Mouse (Mus musculus): ENCODE measurements at regions not wholly inside any gene's neighbourhood (a gene's known extent, or its start where the extent isn't known, plus 50 kb on each side); places are given as distances from the start of the nearest gene placed in this dataset.

- TF ChIP-seq CTCF (IDR thresholded peaks at IDR 0.05; ENCODE audit: low read depth) (no peak), EP300 (optimal IDR thresholded peaks at IDR 0.05) (no peak)
Observed at GRCm38 (mm10) chr8:26915731-26916130, 61.4 kb upstream of the Zfp703 start.
